Mouse (Mus musculus): Measurements from ENCODE around the gene Tmem171.

The Tmem171 gene

DNA sequence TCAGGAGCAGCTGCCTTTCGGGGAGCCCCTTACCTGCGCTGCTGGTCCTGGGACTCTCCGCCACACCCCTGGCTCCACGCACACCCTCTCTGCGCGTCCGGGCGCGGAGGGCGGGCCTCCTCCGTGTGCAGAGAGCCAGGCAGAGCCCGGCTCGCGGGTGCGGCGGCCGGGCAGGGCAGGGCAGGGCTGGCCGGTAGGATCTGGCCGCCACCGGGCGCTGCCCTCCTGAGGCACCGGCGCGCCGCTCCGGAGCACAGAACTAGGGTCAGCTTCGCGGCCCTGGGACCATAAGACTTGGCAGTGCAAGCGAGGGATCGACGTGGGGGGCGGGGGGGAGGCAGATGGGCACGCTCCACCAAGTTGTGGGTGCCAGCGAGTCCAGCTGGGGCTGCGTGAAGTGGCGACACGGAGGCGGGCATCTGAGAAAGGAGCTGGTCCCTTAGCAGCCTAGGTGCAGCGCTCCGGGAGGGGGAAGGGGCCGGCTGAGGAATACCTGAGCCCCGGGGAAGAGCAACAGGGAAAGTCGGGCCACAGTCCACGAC, at the start of gene Tmem171:
Gene Tmem171, minus strand, starts transcription at position 62 of the 542 bp plus-strand sequence.
- DNase-seq (ENCODE audit: low spot score in 2 of 2) = no peak

- no peak for DNase-seq (ENCODE audit: low spot score in 2 of 2)
Measured at GRCm38 (mm10) chr13:98743829-98744228, 49.2 kb upstream of the Tmem171 start.

GRCm38 (mm10) chr13:98743214-98743613, 48.6 kb upstream of the Tmem171 start:
- DNase-seq (ENCODE audit: low spot score in 2 of 2) = no peak

DNA sequence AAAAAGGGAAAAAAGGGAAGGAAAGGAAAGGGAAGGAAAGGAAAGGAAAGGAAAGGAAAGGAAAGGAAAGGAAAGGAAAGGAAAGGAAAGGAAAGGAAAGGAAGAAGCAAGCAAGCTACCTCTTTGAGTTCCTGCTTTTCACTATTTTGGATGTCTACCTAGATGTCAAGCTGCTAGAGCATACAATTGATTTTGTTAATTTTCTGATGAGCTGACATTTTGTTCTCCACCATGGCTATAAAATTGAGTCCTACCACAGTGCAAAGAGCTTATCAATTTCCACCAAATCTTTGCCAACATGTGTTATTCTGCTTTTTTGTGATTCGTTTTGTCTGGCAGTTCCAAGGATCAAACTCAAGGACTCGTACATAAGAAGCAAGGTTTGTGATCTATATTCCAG, 43.6 kb upstream of the Tmem171 start:
- DNase-seq (ENCODE audit: low spot score in 2 of 2) = no peak

DNA sequence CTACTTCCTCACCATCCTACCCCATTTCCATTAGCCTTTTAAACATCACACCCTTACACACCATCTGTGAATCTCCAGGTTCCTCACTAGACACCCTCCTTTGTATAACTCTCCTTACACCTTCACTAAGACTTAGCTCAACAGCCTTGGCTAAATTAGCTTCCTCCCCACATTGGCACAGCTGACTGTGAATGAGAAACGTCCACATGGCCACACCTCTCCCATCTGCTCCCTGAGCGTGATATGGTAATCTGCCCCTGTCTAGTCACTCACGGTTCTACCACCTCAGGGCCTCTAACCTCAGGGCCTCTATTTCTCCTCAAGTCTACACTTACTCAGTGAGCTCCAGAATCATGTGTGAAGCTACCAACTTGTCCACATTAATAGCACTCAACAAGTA, 38.7 kb upstream of the Tmem171 start:
- DNase-seq (ENCODE audit: low spot score in 2 of 2) = no peak

DNA sequence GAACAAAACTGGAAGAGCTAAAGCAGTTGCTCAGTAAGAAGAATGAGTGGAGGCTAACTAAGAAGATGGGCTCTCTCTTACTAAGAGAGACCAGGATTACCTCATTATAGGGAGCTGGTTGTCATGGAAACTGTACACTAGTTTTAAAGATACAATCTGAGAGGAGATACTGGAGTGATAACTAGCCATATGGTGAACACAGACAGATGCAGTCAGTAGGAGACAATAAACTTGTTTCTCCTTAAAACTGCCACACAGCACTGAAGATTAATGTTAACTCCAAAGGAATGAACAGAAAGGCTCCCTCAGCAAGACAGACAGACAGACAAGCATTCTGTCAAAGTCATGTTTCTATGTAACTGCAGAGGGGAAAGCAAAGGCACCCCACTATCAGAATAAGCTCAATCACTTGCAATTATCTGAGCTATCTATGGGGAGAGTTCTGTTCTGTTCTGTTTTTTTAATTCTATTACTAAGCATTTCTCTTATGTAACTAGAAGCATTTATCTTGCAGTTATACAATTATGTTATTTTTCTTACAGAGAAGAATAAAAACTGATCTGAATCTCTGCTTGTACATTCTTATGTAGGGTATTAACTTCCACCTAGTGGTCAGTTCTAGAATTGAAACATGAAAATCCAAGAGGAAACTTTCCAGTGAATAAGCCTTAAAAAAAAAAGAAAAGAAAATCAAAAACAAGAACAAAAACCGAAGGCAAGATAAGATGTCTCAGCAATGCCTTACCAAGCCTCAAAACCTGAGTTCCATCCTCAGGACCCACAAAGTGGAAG, 34.8 kb upstream of the Tmem171 start:
- DNase-seq (ENCODE audit: low spot score in 2 of 2) = no peak

- peak in 1 of 2 experiments; percentile 24 for DNase-seq (ENCODE audit: low spot score in 2 of 2)
Measured at GRCm38 (mm10) chr13:98726494-98726893, 31.9 kb upstream of the Tmem171 start.

GRCm38 (mm10) chr13:98723430-98723829, 28.8 kb upstream of the Tmem171 start:
- DNase-seq (ENCODE audit: low spot score in 2 of 2) = no peak

GRCm38 (mm10) chr13:98722296-98722695, 27.7 kb upstream of the Tmem171 start:
- no peak for DNase-seq (ENCODE audit: low spot score in 2 of 2)

- no peak for DNase-seq (ENCODE audit: low spot score in 2 of 2)
Measured at GRCm38 (mm10) chr13:98716176-98716575, 21.5 kb upstream of the Tmem171 start.

DNA sequence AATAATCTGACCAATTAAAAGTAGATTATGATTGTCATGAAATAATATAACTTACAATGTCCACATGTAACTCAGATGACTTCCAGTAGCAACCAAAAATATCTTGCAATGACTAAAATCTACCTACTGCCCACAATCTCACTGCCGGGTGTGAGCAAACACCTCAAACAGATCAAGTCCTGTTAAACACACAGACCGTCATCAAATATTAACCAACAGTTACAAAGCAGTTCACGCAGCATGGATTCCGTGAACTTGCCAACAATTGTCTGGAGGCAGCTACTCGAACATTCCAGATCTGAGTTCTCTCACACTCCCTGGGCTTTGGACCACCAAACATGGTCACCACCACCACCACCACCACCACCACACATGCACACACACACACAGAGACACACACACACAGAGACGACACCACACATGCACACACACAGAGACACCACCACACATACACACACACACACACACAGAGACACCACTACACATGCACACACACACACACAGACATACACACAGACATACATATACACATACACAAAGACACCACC, 20.9 kb upstream of the Tmem171 start:
- no peak for DNase-seq (ENCODE audit: low spot score in 2 of 2)

DNA sequence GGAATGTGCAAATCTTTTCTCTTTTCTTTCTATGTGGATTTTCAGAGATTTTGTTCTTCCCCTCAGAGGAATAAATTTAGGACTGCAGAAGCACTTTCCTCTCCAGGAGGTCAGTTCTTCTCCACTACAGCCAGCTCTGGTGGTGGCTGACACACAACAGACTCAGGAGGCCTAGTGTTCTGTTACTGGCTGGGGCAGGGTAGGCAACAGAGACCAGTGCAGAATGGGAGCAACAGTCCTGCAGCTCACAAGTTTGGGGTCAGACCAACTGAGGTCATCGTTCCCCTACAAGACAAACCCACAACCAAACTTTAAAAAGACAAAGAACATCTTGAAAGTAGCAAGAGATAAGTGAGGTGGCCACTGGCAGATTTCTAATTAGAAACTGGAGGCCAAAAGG, 16.0 kb upstream of the Tmem171 start:
- DNase-seq (ENCODE audit: low spot score in 2 of 2) = no peak

- DNase-seq (ENCODE audit: low spot score in 2 of 2) = no peak
Measured at GRCm38 (mm10) chr13:98710236-98710635, 15.6 kb upstream of the Tmem171 start.

- no peak for DNase-seq (ENCODE audit: low spot score in 2 of 2)
Measured at GRCm38 (mm10) chr13:98705501-98705900, 10.9 kb upstream of the Tmem171 start.

GRCm38 (mm10) chr13:98703786-98704185, 9.2 kb upstream of the Tmem171 start:
- DNase-seq (ENCODE audit: low spot score in 2 of 2) = no peak

DNA sequence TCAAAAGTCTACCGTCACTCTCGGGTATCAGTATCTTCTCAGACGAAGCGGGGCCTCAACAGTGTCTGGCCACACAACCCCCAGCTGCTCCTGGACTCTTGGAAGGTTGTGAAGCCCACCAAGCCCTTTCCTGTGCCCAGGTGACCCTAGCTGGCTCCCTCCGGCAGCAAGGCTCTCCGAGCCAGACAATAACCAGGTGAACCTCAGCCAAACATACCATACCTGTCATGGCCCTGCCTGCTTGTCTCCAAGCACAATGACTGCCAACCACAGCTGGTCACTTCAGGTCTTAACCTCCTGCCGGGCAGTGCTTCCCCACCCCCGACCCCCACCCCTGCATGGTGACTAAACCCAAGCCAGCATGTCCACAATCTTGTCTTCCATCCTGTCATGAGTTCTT, 7.7 kb upstream of the Tmem171 start:
- no peak for DNase-seq (ENCODE audit: low spot score in 2 of 2)

DNA sequence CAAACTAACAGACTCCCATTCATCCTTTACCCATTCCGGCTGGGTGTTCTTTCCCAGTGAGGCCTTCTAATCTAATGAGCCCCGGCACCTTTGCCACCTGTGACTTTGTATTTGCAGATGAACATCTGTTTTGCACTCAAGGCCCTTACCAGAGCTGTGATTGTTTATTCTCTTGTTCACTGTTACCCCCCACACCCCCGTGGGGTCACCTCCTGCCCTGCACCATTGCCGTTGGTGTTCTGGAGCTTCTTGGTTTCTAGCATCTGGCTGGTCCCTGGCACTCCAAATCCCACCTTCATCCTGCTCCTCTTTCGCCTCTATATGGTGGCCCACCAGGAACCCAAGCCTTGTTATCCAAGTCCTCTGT, 6.7 kb upstream of the Tmem171 start:
- DNase-seq (ENCODE audit: low spot score in 2 of 2) = no peak

DNA sequence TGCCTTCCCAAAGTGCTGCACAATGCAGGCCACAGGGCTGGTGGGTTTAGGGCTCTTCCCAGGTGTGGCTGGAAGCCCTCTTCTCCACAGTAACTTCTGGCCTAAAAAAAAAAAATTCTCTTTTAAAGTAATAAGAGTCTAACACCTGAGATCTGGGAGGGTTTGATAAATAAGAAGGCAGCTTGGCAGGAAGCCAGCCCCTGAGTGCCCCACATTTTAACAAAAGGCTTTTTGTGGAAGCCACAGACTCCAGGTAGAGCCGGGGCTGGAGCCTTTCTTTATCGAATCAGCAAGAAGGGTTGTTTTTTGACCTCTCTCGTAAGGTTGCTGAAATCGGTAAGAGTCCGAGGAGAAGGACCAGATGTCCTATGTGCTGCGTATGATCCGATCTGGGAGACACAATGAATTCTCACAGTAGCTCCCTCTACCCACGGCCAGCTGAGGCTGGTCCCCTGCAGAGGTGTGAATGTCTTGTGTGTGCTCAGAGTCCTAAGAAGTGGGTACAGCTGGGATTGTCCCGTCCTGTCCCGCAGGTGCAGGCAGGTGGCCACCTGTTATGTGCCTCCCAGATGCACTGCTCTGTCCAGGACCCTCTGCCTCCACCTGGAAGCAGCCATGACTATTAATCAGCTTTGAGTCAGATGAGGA, 6.2 kb upstream of the Tmem171 start:
- DNase-seq (ENCODE audit: low spot score in 2 of 2) = no peak

GRCm38 (mm10) chr13:98699982-98700540, 5.4 kb upstream of the Tmem171 start:
- no peak for DNase-seq (ENCODE audit: low spot score in 2 of 2)

GRCm38 (mm10) chr13:98699051-98699744, 4.6 kb upstream of the Tmem171 start:
- DNase-seq (ENCODE audit: low spot score in 2 of 2) = no peak

GRCm38 (mm10) chr13:98696716-98697115, 2.1 kb upstream of the Tmem171 start:
- no peak for DNase-seq (ENCODE audit: low spot score in 2 of 2)

DNA sequence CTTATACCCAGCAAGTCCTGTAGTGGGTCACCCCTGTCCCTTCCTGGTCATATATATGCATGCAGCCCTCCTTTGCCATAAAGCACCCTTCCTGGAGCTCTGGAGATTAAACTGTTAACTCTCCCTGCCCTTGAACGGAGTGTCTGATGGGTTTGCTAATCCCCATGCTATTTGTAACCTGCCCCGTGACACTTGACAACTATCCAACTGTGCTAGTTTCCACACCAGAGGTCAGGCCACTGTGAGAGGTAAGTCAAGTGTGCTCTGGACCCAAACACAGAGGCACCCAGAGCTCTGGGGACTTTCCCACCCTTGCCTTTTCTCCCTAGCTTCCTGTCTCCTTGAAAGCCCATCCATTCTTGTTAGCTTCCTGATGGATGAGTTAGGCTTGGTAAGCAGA, 912 bp upstream of the Tmem171 start:
- no peak for DNase-seq (ENCODE audit: low spot score in 2 of 2)
